Mouse (Mus musculus): Measurements from ENCODE around the gene Gm20894. TPM values are rescaled to one million over a fixed set of nuclear protein-coding genes. Genes with fewer than 3 reads are reported as not detected.

Gene Gm20894
- not detected for polyA plus RNA-seq (2017; shearing (Covaris generic))

GRCm38 (mm10) chrY:28271412-28271811, at the start of gene Gm20894:
Gm20894 (minus strand) TSS chrY:28271512.

Measured in inflammation-experienced regulatory T-cells (primary cell).